Mouse (Mus musculus) liver, adult 2 months (tissue): ENCODE measurements around the gene Ctrc.

Experiments
- CTCF ChIP-seq: fragments of 200-500 bp; IDR thresholded peaks from 2 replicates; pipeline ENCODE4 v1.5.1; 2011; ENCODE audit warnings: low read depth, low read length, control low read depth
- POLR2A ChIP-seq: fragments of 200-500 bp; IDR thresholded peaks from 2 replicates; pipeline ENCODE4 v1.6.1; 2011; ENCODE audit warnings: low read length, control low read depth; ENCODE audit not compliant: insufficient read depth; ENCODE audit errors: extremely low read depth

- TF ChIP-seq CTCF (no peak), POLR2A (no peak)
These were observed 49.8 kb downstream of the Ctrc start for GRCm38 (mm10) chr4:141796356-141796755.
